Mouse (Mus musculus) hindbrain, embryonic 10.5 days (tissue): ENCODE results near the gene Serpina3b. TPM values are rescaled to one million over a fixed set of nuclear protein-coding genes. Genes with fewer than 3 reads are reported as not detected.

Experiments used
- DNase-seq: peaks from one replicate; pipeline ENCODE4 v3.0.0-alpha.2; 2017; ENCODE audit warnings: low spot score
- H3K27ac ChIP-seq: fragments of 300-500 bp; sonication (generic); 2 replicates; pipeline ENCODE4 v1.5.1; 2016; ENCODE audit warnings: mild to moderate bottlenecking, moderate library complexity
- H3K27me3 ChIP-seq: fragments of 300-500 bp; sonication (generic); 2 replicates; pipeline ENCODE4 v1.6.1; 2016; ENCODE audit warnings: mild to moderate bottlenecking; ENCODE audit not compliant: poor library complexity, insufficient read depth, severe bottlenecking
- H3K36me3 ChIP-seq: fragments of 300-500 bp; sonication (generic); 2 replicates; pipeline ENCODE4 v1.6.1; 2016; ENCODE audit warnings: mild to moderate bottlenecking, moderate library complexity
- H3K4me1 ChIP-seq: fragments of 300-500 bp; sonication (generic); replicated peaks from 2 replicates; pipeline ENCODE4 v1.6.1; 2016; ENCODE audit warnings: mild to moderate bottlenecking
- H3K4me3 ChIP-seq: fragments of 300-500 bp; sonication (generic); 2 replicates; pipeline ENCODE4 v1.5.1; 2016; ENCODE audit warnings: mild to moderate bottlenecking, moderate library complexity
- H3K9me3 ChIP-seq: fragments of 300-500 bp; sonication (generic); 2 replicates; pipeline ENCODE4 v1.6.1; 2016; ENCODE audit warnings: mild to moderate bottlenecking, moderate library complexity
- WGBS: fragments of 180-500 bp; shearing (Covaris S2); methylation state at CpG from one replicate; pipeline ENCODE4 v1.1.7; 2016; 5-methylcytosine and 5-hydroxymethylcytosine counted together
- polyA plus RNA-seq: library from polyadenylated mRNA; unstranded; fragments of >200 nt; fragmentation: Nextera tagmentation; extraction: Ambion mirVana; gene quantifications from 2 replicates; pipeline ENCODE4 v1.2.1, GENCODE M21; 2016

Gene Serpina3b
- polyA plus RNA-seq, 1 experiment from 2014 or later: not detected

- Histone ChIP-seq H3K36me3 (no peaks in the 10 kb centered on the region), H3K27me3 (no peaks in the 10 kb centered on the region), H3K9me3 (no peaks in the 10 kb centered on the region), H3K4me3 (no peak overlapping the region), H3K4me1 (no peaks in the 10 kb centered on the region), H3K27ac (no peak overlapping the region)
- DNase-seq: no peak
- 91% methylated on average over 4 of the region's 4 CpGs for WGBS
These were observed 12.8 kb downstream of the Serpina3b start for GRCm38 (mm10) chr12:104140543-104141103.

GRCm38 (mm10) chr12:104141506-104141905 is 13.7 kb downstream of the Serpina3b start:
- no peaks in the 10 kb centered on the region for H3K9me3 ChIP-seq
- H3K4me1 ChIP-seq: no peaks in the 10 kb centered on the region
- no peak overlapping the region for H3K4me3 ChIP-seq
- no peak for DNase-seq
- H3K36me3 ChIP-seq: no peaks in the 10 kb centered on the region
- no peak overlapping the region for H3K27ac ChIP-seq
- no peaks in the 10 kb centered on the region for H3K27me3 ChIP-seq
- 75% methylated on average over 1 of the region's 1 CpGs for WGBS

GRCm38 (mm10) chr12:104142427-104142826 is 14.6 kb downstream of the Serpina3b start:
- no peaks in the 10 kb centered on the region for H3K36me3 ChIP-seq
- H3K9me3 ChIP-seq: no peaks in the 10 kb centered on the region
- H3K27me3 ChIP-seq: no peaks in the 10 kb centered on the region
- no peaks in the 10 kb centered on the region for H3K4me1 ChIP-seq
- DNase-seq: no peak
- no peak overlapping the region for H3K27ac ChIP-seq
- no peak overlapping the region for H3K4me3 ChIP-seq
- 61% methylated on average over 1 of the region's 1 CpGs for WGBS

- H3K27ac ChIP-seq: no peak overlapping the region
- H3K4me1 ChIP-seq: no peaks in the 10 kb centered on the region
- WGBS: 81% methylated on average over 1 of the region's 1 CpGs
- H3K9me3 ChIP-seq: no peaks in the 10 kb centered on the region
- no peaks in the 10 kb centered on the region for H3K27me3 ChIP-seq
- H3K4me3 ChIP-seq: no peak overlapping the region
- no peaks in the 10 kb centered on the region for H3K36me3 ChIP-seq
- no peak for DNase-seq
These were observed 15.5 kb downstream of the Serpina3b start for GRCm38 (mm10) chr12:104143286-104143685.

GRCm38 (mm10) chr12:104145571-104145970 is 17.8 kb downstream of the Serpina3b start:
- Histone ChIP-seq H3K36me3 (no peaks in the 10 kb centered on the region), H3K27me3 (no peaks in the 10 kb centered on the region), H3K27ac (no peak overlapping the region), H3K4me3 (no peak overlapping the region), H3K9me3 (no peaks in the 10 kb centered on the region), H3K4me1 (no peaks in the 10 kb centered on the region)
- DNase-seq: no peak
- 79% methylated on average over 2 of the region's 2 CpGs for WGBS

GRCm38 (mm10) chr12:104151989-104152388 is 24.2 kb downstream of the Serpina3b start:
- Histone ChIP-seq H3K36me3 (no peaks in the 10 kb centered on the region), H3K9me3 (no peaks in the 10 kb centered on the region), H3K27ac (no peak overlapping the region), H3K4me1 (no peaks in the 10 kb centered on the region), H3K4me3 (no peak overlapping the region), H3K27me3 (no peaks in the 10 kb centered on the region)
- 81% methylated on average over 2 of the region's 2 CpGs for whole genome bisulfite sequencing
- DNase-seq: no peak

GRCm38 (mm10) chr12:104153041-104153645 is 25.3 kb downstream of the Serpina3b start:
- Histone ChIP-seq H3K9me3 (no peaks in the 10 kb centered on the region), H3K27me3 (no peaks in the 10 kb centered on the region), H3K4me3 (no peak overlapping the region), H3K27ac (no peak overlapping the region), H3K36me3 (no peaks in the 10 kb centered on the region), H3K4me1 (no peaks in the 10 kb centered on the region)
- no peak for DNase-seq
- 78% methylated on average over 3 of the region's 3 CpGs for WGBS

- WGBS: 93% methylated on average over 2 of the region's 2 CpGs
- no peak within 1 kb of the TSS for H3K4me3 ChIP-seq
- no peak for DNase-seq
These were observed 25.9 kb downstream of the Serpina3b start, which contains the start of gene Serpina3c for GRCm38 (mm10) chr12:104153656-104154055. Gene Serpina3c, minus strand, starts transcription at chr12:104153870.

GRCm38 (mm10) chr12:104174747-104175146 is 47.0 kb downstream of the Serpina3b start:
- no peak for DNase-seq
- Histone ChIP-seq H3K27me3 (no peaks in the 10 kb centered on the region), H3K4me3 (no peak overlapping the region), H3K4me1 (no peaks in the 10 kb centered on the region), H3K36me3 (no peaks in the 10 kb centered on the region), H3K9me3 (no peaks in the 10 kb centered on the region), H3K27ac (no peak overlapping the region)
- 79% methylated on average over 3 of the region's 3 CpGs for WGBS

More at GRCm38 (mm10) chr12:104153656-104154055, 25.9 kb downstream of the Serpina3b start, which contains the start of gene Serpina3c:
- Histone ChIP-seq H3K9me3 (no peaks in the 10 kb centered on the region), H3K27me3 (no peaks in the 10 kb centered on the region), H3K4me1 (no peaks in the 10 kb centered on the region), H3K36me3 (no peaks in the 10 kb centered on the region), H3K27ac (no peak within 1 kb of the TSS)

- Histone ChIP-seq H3K4me1 (no peaks in the 10 kb centered on the region), H3K4me3 (no peak overlapping the region), H3K27ac (no peak overlapping the region), H3K27me3 (no peaks in the 10 kb centered on the region), H3K9me3 (no peaks in the 10 kb centered on the region), H3K36me3 (no peaks in the 10 kb centered on the region)
- WGBS: 85% methylated on average over 3 of the region's 3 CpGs
- DNase-seq: no peak
These were observed 47.8 kb downstream of the Serpina3b start for GRCm38 (mm10) chr12:104175636-104176035.

GRCm38 (mm10) chr12:104178577-104178976 is 50.8 kb downstream of the Serpina3b start:
- no peaks in the 10 kb centered on the region for H3K9me3 ChIP-seq
- H3K4me3 ChIP-seq: no peak overlapping the region
- no peaks in the 10 kb centered on the region for H3K4me1 ChIP-seq
- no peaks in the 10 kb centered on the region for H3K27me3 ChIP-seq
- no peak overlapping the region for H3K27ac ChIP-seq
- H3K36me3 ChIP-seq: no peaks in the 10 kb centered on the region
- no peak for DNase-seq

- Histone ChIP-seq H3K27ac (no peak overlapping the region), H3K9me3 (no peaks in the 10 kb centered on the region), H3K27me3 (no peaks in the 10 kb centered on the region), H3K36me3 (no peaks in the 10 kb centered on the region), H3K4me3 (no peak overlapping the region), H3K4me1 (no peaks in the 10 kb centered on the region)
- 88% methylated on average over 2 of the region's 2 CpGs for WGBS
- no peak for DNase-seq
These were observed 51.2 kb downstream of the Serpina3b start for GRCm38 (mm10) chr12:104178987-104179386.

GRCm38 (mm10) chr12:104185046-104185445 is 57.2 kb downstream of the Serpina3b start:
- Histone ChIP-seq H3K27me3 (no peaks in the 10 kb centered on the region), H3K9me3 (no peaks in the 10 kb centered on the region), H3K27ac (no peak overlapping the region), H3K4me1 (no peaks in the 10 kb centered on the region), H3K36me3 (no peaks in the 10 kb centered on the region), H3K4me3 (no peak overlapping the region)
- WGBS: 82% methylated on average over 4 of the region's 4 CpGs
- no peak for DNase-seq
